Mouse (Mus musculus): Measurements from ENCODE around the gene Nkap. TPM values are rescaled to one million over a fixed set of nuclear protein-coding genes. Genes with fewer than 3 reads are reported as not detected.
"Not testable (repeated sequence)": the region's sequence is repeated elsewhere in the genome, so short reads cannot be mapped to it uniquely, and the experiment has no call there.

Gene Nkap
- 10 to 100 TPM; 13.4 to 13.9 TPM for total RNA-seq (2021)
- long read RNA-seq, experiment 1, full-length matches to known transcripts, result 20 of 22 reads
- long read RNA-seq, experiment 1, partial matches to known transcripts, result 1 of 22 reads
- long read RNA-seq, experiment 1, other reads (novel, unspliced or antisense), result 1 of 22 reads
- long read RNA-seq, experiment 2, full-length matches to known transcripts, result 20 of 27 reads
- long read RNA-seq, experiment 2, partial matches to known transcripts, result 2 of 27 reads
- long read RNA-seq, experiment 2, other reads (novel, unspliced or antisense), result 5 of 27 reads

- Histone ChIP-seq H3K27ac (peak within 1 kb of the TSS; percentile 83), H3K4me3 (peak within 1 kb of the TSS; percentile 63)
- peak; percentile 61 to 65 for DNase-seq (ENCODE audit: extremely low spot score in 1 of 2, low spot score in 2 of 2)
- intact Hi-C loops (cut with DNase I), result loop anchor here (1.0 kb wide), 1 partner anchor 17 kb away; the partner anchor contains the start of gene Upf3b
- no peak for TF ChIP-seq CTCF (IDR thresholded peaks at IDR 0.05)
Observed at GRCm38 (mm10) chrX:37126671-37127358, at the start of gene Nkap. Nkap (plus strand) TSS chrX:37126795.

DNA sequence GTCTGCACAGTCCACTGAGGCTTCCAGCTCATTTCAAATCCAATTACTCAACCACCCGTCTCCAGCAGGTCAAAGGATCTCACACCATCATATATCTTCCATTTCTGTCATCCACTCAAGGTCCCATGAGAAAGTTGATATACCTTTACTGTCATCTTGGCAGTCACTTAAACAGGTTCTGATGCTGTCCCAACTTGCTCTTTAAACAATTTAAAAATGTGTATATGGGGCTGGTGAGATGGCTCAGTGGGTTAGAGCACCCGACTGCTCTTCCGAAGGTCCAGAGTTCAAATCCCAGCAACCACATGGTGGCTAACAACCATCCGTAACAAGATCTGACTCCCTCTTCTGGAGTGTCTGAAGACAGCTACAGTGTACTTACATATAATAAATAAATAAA, 46.2 kb upstream of the Nkap start:
- H3K27ac ChIP-seq; DNase-seq (ENCODE audit: extremely low spot score in 1 of 2, low spot score in 2 of 2); intact Hi-C loops (cut with DNase I); H3K4me3 ChIP-seq: not testable (repeated sequence)

- intact Hi-C loops (cut with DNase I), result no loop called here
- no peak for DNase-seq (ENCODE audit: extremely low spot score in 1 of 2, low spot score in 2 of 2)
- no peak for TF ChIP-seq CTCF (IDR thresholded peaks at IDR 0.05)
Observed at GRCm38 (mm10) chrX:37081194-37081593, 45.4 kb upstream of the Nkap start.

DNA sequence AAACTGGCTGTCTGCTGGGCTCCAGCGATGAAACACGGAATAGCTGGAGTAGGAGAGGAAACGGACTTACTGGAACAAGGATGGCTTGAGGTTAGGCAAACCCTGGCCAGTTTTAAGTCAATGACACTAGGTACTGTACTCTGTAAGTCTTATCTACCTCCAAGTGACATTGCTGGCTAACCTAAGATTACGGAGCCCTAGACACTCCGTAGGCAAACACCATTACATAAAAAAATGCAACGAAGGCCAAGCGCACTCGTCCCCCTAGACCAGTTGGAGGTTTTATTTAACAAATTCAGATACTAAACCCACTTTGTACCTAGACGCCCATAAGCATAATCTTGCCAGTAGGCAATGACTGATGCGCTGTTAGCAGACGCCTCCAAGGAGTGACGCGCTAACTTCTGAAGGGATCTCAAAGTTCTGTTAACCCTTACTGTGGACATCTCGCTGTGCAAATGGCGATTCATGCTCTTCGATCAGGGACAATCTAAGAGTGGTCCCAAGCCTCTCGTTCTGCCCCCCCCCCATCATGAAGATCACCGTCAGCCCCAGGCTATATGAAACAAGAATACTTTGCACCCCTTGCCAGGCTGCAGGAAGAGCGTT, 42.2 kb upstream of the Nkap start:
- intact Hi-C loops (cut with DNase I), result no loop called here
- DNase-seq (ENCODE audit: extremely low spot score in 1 of 2, low spot score in 2 of 2), result no peak
- H3K27ac ChIP-seq, result peak overlapping the region; percentile 82; the same call in 1 of the 2 replicates
- peak overlapping the region; percentile 54 for H3K4me3 ChIP-seq
- TF ChIP-seq CTCF (IDR thresholded peaks at IDR 0.05), result no peak

More at GRCm38 (mm10) chrX:37081194-37081593, 45.4 kb upstream of the Nkap start:
- H3K27ac ChIP-seq, result no peak overlapping the region
- no peak overlapping the region for H3K4me3 ChIP-seq

DNA sequence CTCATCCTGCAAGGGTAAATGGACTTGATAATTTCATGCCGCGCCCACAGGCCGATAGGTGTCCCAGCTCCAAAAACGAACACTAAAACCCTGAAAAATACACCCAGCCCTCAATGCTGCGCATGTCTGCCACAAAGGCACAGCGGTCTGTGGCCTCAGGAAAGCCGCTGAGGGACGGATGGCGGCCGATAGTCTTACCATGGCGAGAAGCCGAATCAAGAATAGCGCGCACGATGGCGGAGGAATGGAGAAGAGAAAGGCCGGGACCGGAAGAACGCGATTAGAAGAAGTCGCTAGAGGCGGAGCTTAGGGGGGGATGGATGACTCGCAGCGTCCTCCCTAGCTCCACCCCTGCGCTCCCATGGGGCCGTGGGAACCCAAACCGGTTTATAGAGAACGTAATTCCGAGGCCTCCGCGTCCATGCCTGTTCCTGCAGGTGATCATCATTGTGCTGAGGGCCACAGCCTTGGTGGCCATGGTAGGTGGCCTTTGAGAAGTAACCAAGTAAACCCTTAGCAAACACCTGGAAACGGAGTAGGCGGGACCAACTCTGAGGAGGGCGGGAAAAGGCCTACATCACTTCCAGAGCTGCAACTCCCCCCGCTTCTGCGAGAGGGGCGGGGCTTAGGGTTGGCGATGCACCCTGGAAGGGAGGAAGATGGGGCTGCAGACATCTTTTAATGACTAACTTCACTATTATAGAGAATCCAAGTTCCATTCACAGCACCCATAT, 41.5 kb upstream of the Nkap start, which contains the start of gene Rpl39:
Gene Rpl39, minus strand, starts transcription at position 476 of the 734 bp plus-strand sequence.
- intact Hi-C loops (cut with DNase I), result no loop called here
- Histone ChIP-seq H3K4me3 (peak within 1 kb of the TSS; percentile 54), H3K27ac (peak within 1 kb of the TSS; percentile 82)
- peak; percentile 72 to 77 for DNase-seq (ENCODE audit: extremely low spot score in 1 of 2, low spot score in 2 of 2)
- peak; percentile 8; the same call in 1 of the 2 replicates for TF ChIP-seq CTCF (IDR thresholded peaks at IDR 0.05)

DNA sequence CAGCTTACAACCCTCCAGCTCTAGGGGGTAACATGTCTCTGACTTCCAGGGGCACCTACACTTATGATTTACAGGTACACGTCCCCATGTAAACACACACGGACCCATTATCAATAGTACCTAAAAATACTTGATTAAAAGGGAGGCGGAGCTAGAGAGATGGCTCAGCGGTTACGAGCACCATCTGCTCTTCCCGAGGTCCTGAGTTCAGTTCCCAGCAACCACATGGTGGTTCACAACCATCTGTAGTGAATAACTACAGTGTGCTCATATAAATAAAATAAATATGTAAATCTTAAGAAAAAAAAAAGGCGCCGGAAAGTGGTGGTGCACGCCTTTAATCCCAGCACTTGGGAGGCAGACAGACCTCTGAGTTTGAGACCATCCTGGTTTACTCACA, 40.9 kb upstream of the Nkap start:
- TF ChIP-seq CTCF (IDR thresholded peaks at IDR 0.05), result no peak
- Histone ChIP-seq H3K27ac (peak overlapping the region; percentile 82), H3K4me3 (peak overlapping the region; percentile 54)
- peak in 1 of 2 experiments; percentile 10 for DNase-seq (ENCODE audit: extremely low spot score in 1 of 2, low spot score in 2 of 2)
- intact Hi-C loops (cut with DNase I), result no loop called here

DNA sequence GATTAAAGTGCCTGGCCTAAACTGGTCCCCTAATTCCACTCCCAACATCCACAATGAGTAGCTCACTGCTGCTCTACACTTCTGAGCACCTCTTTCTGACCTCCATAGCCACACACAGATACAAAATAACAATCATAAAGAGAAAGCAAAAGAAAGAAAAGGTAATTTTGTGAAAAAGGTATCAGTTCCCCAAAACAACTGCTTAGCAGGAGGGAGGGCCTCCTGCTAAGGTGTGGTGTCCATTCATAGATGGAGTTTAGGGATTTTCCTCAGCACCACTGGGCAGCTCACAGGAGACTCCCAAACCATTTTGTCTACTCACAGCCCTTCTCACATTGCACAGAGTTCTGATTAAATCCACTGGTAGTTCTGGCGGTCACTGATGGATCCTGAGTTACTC, 37.8 kb upstream of the Nkap start:
- TF ChIP-seq CTCF (IDR thresholded peaks at IDR 0.05), result no peak
- intact Hi-C loops (cut with DNase I), result no loop called here
- H3K27ac ChIP-seq, result no peak overlapping the region

GRCm38 (mm10) chrX:37091457-37091856, 35.1 kb upstream of the Nkap start:
- H3K27ac ChIP-seq, result no peak overlapping the region
- no peak for DNase-seq (ENCODE audit: extremely low spot score in 1 of 2, low spot score in 2 of 2)
- H3K4me3 ChIP-seq, result no peak overlapping the region
- intact Hi-C loops (cut with DNase I), result loop anchor here (5.0 kb wide), 1 partner anchor 56 kb away; no protein-coding TSS in a partner anchor
- TF ChIP-seq CTCF (IDR thresholded peaks at IDR 0.05), result no peak

More for the DNA sequence above, 37.8 kb upstream of the Nkap start:
- DNase-seq (ENCODE audit: extremely low spot score in 1 of 2, low spot score in 2 of 2), result no peak
- no peak overlapping the region for H3K4me3 ChIP-seq

- TF ChIP-seq CTCF (IDR thresholded peaks at IDR 0.05), result no peak
- intact Hi-C loops (cut with DNase I), result no loop called here
- Histone ChIP-seq H3K27ac (no peak overlapping the region), H3K4me3 (no peak overlapping the region)
- no peak for DNase-seq (ENCODE audit: extremely low spot score in 1 of 2, low spot score in 2 of 2)
Observed at GRCm38 (mm10) chrX:37095106-37095768, 31.4 kb upstream of the Nkap start.

- H3K27ac ChIP-seq, result no peak overlapping the region
- no peak for TF ChIP-seq CTCF (IDR thresholded peaks at IDR 0.05)
- intact Hi-C loops (cut with DNase I), result no loop called here
- DNase-seq (ENCODE audit: extremely low spot score in 1 of 2, low spot score in 2 of 2), result no peak
- no peak overlapping the region for H3K4me3 ChIP-seq
Observed at GRCm38 (mm10) chrX:37098681-37099080, 27.9 kb upstream of the Nkap start.

DNA sequence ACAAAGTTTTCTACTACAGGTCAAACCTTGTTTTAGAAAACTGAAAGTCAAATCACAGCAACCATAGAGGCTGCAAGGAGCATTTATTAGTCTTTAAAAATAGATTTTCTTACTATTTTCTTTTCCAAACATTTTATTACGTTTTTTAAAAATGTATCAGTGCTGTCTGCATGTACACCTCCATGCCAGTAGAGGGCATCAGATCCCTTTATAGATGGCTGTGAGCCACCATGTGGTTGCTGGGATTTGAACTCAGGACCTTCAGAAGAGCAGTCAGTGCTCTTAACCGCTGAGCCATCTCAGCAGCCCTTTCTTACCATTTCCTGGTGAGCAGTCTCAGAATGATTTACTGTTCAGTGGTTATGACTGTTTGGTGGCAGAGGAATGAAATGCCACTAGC, 22.8 kb upstream of the Nkap start:
- Histone ChIP-seq H3K27ac (no peak overlapping the region), H3K4me3 (no peak overlapping the region)
- peak; percentile 33 for TF ChIP-seq CTCF (IDR thresholded peaks at IDR 0.05)
- no peak for DNase-seq (ENCODE audit: extremely low spot score in 1 of 2, low spot score in 2 of 2)
- intact Hi-C loops (cut with DNase I), result no loop called here
